Mouse (Mus musculus) hindlimb bud, embryonic 11.5 days (tissue): Measurements from ENCODE around the gene Aatk.

ENCODE experiments used
- DNase-seq: peaks from one replicate; pipeline ENCODE4 v3.0.0-alpha.2; 2012; ENCODE audit warnings: low read depth, low spot score; ENCODE audit errors: extremely low spot score

Aatk gene

GRCm38 (mm10) chr11:119959714-119960113 lies 87.3 kb downstream of the Aatk start:
- DNase-seq = no peak

- no peak for DNase-seq
These were observed 88.1 kb downstream of the Aatk start for GRCm38 (mm10) chr11:119958856-119959255.
